Mouse (Mus musculus) megakaryocyte progenitor cell, adult 5-6 weeks (primary cell): ENCODE measurements around the gene Rprd1b. TPM values are rescaled to one million over a fixed set of nuclear protein-coding genes. Genes with fewer than 3 reads are reported as not detected.

Source experiments
- ATAC-seq: replicated peaks from 2 replicates; pipeline ENCODE4 v1.8.0; 2016; ENCODE audit warnings: mild to moderate bottlenecking, moderate TSS enrichment, inconsistent platforms; ENCODE audit not compliant: poor library complexity
- total RNA-seq, 2 experiments: library from RNA; stranded (forward) in 1 of 2; stranded (reverse) in 1 of 2; fragments of 157-497, 149-512 nt in 1 of 2; fragments of 200-1000 nt in 1 of 2; gene quantifications; 2 replicates each; pipeline versions ENCODE4 v1.2.3 to v1.2.4; 2015 to 2017

Rprd1b gene
- total RNA-seq, 2 experiments from 2014 or later = 23.9 to 38.4 TPM

DNA sequence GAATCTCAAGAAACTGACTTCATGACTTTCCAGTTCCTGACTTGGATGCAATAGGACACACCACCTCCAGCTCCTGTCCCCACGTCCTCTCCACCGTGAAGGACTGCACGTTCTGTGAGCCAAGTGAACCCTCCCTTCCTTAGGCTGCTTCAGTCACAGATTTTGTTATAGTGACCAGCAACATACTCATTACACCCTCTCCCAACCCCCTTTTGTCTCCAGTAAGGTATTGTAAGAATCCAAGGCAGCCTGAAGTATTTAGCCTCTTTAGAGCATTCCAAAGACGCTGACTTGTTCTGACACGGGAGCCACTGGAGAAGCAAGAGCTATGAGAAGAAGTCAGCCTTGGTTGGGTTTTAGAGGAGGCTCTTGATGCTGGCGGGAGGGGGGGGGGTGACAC, 141.1 kb downstream of the Rprd1b start:
- ATAC-seq = no peak

DNA sequence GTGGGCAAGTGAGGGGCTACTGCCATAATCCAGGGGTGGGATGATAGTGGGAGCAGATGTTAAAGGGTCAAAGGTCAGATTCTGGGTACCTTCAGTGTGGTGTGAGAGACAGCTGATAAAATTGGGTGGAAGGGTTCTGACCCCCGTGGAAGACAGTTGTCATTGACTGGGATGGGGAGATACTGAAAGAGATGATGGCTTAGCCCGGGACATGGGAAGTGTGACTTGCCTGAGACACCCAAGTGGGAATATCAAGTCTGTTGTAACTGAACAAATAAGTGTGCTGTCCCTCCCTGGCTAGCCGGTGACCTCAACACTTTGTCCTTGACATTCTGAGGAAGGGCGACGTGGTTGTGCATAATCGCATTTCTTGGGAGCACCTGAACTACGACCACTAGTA, 141.5 kb downstream of the Rprd1b start:
- ATAC-seq = no peak

- no peak for ATAC-seq
Measured at GRCm38 (mm10) chr2:158170394-158170793, 142.1 kb downstream of the Rprd1b start.

GRCm38 (mm10) chr2:158174438-158174837, 146.1 kb downstream of the Rprd1b start:
- peak; percentile 30 for ATAC-seq

DNA sequence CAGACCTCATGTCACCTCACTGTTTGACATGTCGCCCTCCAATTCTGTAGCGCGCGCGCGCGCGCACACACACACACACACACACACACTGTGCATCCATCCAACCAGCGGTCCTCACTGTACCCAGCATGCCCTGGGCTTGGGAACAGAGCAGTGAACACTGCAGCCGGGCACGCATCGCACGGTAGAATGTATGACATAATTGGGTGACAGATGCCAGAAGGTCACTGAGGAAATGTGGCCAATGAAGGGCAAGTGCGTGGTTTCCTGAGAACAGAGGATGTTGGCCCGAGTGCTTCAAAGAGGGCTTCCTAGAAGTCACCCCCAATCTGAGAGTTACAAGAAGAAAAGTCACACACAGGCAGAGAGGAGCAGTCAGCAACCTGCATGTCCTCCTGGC, 146.7 kb downstream of the Rprd1b start:
- ATAC-seq = peak; percentile 13

GRCm38 (mm10) chr2:158175433-158175832, 147.1 kb downstream of the Rprd1b start:
- peak; percentile 75 for ATAC-seq

- ATAC-seq = no peak
Measured at GRCm38 (mm10) chr2:158176763-158177162, 148.5 kb downstream of the Rprd1b start.

- no peak for ATAC-seq
Measured at GRCm38 (mm10) chr2:158177574-158177973, 149.3 kb downstream of the Rprd1b start.

DNA sequence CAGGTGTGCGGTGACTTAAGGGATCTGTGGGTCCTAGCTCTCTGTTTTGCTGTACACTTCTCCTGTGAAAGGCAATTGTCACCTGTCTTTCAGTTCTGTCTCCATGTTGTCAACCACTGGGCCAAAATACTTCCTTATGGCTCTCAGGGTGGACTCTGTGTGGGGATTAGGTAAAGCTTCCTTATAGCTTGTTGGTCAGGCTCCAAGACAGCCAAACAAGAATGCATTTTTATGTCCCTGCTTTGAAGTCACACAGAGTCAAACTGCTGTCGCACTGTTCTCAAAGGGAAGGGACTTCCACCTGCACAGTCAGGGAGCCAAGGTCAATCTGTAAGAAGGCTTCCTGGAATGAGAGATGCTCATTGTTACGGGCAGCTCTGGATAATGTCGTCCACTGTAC, 149.8 kb downstream of the Rprd1b start:
- no peak for ATAC-seq

GRCm38 (mm10) chr2:158178696-158179369, 150.5 kb downstream of the Rprd1b start:
- ATAC-seq = peak; percentile 51

DNA sequence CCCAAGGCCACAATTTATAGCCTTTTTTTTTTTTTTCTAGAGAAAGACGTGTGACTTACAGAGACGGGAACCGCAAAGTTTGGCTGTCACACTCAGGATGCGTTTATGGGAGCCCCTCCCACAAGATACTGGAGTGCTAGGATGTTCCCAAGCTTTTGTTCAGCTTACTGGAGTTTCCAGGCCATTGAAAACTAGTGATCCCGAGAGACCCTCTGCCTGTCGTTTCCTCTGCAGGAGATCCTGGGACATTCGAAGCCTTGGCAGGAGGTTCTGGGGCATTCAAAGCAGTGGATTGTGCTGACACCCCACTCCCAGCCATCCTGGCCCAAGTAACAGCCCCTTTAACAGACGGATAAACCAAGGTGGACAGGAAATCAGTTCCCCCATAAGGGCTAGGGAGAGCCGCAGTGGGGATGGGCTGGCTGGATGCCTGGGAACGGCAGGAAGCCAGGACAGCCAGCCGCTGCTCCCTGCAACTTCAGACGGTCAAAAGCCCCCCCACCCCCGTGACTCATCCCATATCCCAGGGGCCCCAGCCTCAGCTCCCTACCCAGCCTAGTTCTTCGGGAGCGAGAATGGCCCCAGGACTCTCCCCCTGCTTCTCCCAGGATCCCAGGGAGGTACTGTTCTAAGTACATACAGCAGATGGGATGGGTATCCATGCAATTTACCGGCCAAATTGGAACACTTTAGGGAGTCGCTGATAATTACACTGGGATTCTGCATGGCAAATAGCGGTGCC, 151.2 kb downstream of the Rprd1b start:
- no peak for ATAC-seq

DNA sequence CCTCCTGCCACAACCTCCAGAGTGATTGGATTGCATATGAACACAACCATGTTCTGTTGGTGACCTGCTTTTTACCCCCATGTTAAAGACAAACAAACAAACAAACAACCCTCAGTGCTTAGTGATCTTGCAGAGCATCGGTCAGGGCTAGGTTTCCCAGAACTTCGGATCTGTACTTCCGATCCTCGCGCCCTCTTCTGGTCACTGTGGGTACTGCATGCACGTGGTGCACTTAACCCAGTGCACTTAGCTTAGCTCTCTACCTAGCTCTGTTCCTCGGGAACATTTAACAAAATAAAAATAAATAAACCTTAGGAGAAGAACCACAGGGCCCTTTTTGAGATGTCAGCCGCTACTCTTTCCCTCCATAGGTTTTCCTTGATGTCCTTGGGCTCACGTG, 152.5 kb downstream of the Rprd1b start:
- ATAC-seq = peak; percentile 59

Other genes with a start within 250 kb of the Rprd1b start
- not detected in 2 replicates for gene Vstm2l, start 113.8 kb upstream of the Rprd1b start, total RNA-seq (2015)
- gene Vstm2l, start 113.8 kb upstream of the Rprd1b start, total RNA-seq (2017) = not detected in 2 replicates
- gene Tti1, start 64 bp upstream of the Rprd1b start, total RNA-seq (2015) = 16.6 and 20.2 TPM in 2 replicates
- gene Tti1, start 64 bp upstream of the Rprd1b start, total RNA-seq (2017) = 22.7 and 25.6 TPM in 2 replicates
- 0.07 and 0.39 TPM in 2 replicates for gene Tgm2, start 117.9 kb downstream of the Rprd1b start, total RNA-seq (2015)
- gene Tgm2, start 117.9 kb downstream of the Rprd1b start, total RNA-seq (2017) = 0.58 and 1.5 TPM in 2 replicates
- not detected in 2 replicates for gene D630003M21Rik, start 200.7 kb downstream of the Rprd1b start, total RNA-seq (2015)
- 0.04 TPM in 1 of 2 replicates, not detected in the other for gene D630003M21Rik, start 200.7 kb downstream of the Rprd1b start, total RNA-seq (2017)
- gene Bpi, start 229.6 kb downstream of the Rprd1b start, total RNA-seq (2015) = 0.12 TPM in 1 of 2 replicates, not detected in the other
- gene Bpi, start 229.6 kb downstream of the Rprd1b start, total RNA-seq (2017) = not detected in 2 replicates